Mouse (Mus musculus) A20 (cell line): ENCODE measurements around the gene Klhdc8b.

ENCODE experiments used
- DNase-seq: peaks from one replicate; pipeline ENCODE4 v3.0.0-alpha.2; 2011; ENCODE audit warnings: low read depth, low spot score

Gene Klhdc8b

DNA sequence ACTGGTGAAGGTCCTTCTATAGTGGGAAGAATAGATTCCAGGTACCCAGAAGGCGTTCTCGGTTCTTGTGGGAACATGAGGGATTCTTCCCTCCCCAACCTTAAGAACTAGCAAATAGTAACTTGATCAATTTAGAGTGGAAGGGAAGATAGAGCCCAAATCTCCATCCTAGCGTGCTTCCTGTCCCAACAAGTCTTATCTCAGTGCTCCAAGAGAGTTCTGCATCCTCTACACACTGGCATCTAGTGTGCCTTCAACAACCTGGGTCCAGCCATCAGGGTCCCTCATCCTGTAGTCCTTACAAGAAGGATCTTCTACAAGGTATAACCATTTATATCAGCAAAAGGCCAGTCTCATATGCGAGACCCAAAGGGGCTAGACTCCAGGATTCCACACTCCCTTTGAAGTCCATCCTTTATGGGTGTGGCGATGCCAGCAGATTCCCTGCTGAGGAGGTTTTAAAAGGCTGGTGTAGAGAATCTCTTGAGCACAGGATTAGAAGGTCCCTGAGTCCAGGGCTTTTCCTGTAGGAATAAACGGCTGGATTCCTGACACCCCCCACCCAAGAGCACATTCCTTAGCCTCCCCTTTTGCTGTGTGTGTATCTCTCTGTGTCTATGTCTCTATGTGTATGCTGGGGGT is 9.7 kb downstream of the Klhdc8b start:
- DNase-seq: no peak

DNA sequence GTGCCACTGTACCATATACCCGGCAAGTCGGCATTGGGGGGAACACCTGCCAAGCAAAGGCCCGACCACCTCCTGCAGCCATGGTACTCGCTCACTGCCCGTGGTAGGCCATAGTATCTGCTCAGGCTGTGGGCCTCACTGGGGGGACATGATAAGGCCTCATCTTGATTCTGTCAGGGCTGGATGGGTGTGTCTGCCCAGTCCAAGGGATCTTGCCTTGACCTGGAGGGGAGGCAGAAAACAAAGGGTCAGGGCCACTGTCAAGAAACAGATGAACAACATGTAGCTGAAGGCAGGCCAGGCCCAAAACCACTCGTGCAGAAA is 10.2 kb downstream of the Klhdc8b start:
- DNase-seq: no peak

DNA sequence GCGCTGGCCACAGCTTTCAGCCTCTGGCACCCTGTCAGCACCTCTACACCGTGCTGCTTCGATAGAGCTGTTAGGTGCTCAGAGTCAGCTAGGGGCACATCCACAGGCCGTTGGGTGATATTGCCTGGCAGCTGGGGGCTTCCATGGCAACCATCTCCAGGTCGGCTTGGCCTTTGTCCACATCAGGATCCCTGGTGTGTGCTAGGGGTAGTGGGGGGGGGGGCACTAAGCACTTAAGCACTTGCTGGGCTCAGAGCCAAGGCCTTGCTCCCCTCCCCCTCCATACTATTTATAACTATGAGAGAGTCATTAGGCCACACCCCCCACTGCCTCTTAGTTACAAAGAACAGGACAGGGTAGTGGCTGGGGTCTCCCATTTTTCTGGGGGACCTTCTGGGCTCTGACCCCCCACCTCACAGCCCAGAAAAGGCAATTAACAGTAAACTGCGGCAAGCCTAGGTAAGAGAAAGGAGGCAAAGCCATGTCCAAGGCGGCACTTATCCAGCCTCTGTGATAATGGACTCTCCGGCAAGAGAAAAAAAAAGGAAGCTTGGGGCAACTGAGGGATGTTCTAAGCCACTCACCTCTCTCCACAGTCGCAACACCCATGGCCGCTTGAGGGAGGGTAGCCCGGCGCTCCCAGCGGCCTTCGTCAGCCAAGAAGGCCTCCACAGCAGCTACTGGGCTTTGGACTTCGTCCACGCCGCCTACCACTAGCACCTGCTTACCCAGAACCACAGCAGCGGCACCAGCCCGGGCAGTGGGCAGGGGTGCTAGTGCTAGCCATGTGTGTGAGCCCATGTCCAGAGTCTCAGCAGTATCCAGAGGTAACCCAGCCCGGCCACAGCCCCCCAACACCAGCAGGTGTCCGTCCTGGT is 10.8 kb downstream of the Klhdc8b start:
- no peak for DNase-seq

DNA sequence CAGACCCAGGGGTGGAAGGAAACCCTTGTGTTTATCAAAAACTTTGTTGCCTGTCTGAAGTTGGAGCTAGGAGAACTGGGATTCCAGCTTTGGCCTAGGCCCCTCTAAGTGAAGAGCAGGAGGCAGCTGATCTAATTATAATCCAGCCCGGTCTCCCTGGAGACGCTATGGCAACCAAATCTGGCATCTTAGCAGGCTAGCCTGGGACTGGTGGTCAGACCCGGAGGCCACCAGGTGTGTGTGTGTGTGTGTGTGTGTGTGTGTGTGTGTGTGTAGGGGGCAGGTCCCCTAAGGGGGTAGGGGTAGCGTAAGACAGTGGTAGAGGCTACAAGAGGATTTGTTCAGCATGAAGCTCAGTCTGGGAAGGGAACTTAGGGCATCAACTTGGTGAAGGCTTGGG is 11.5 kb downstream of the Klhdc8b start:
- no peak for DNase-seq

DNA sequence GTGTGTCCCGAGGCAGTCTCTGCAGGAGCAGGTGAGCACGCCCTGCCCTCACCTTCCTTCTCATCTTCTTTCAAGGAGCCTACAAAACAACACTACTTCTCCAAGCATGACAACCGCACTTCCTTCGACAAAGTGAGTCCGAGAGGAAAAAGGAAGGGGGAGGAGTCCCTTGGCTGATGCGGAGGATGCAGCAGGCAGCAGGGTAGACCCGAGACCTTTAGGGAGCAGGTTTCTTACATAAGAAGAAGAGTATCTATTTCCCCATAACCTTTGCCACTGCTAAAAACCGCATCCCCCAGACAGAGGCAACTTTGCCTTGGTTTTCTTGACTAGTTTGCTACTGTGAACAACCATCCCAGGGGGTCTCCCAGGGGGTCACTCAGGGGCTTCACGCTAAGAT is 16.3 kb downstream of the Klhdc8b start:
- DNase-seq: no peak

DNA sequence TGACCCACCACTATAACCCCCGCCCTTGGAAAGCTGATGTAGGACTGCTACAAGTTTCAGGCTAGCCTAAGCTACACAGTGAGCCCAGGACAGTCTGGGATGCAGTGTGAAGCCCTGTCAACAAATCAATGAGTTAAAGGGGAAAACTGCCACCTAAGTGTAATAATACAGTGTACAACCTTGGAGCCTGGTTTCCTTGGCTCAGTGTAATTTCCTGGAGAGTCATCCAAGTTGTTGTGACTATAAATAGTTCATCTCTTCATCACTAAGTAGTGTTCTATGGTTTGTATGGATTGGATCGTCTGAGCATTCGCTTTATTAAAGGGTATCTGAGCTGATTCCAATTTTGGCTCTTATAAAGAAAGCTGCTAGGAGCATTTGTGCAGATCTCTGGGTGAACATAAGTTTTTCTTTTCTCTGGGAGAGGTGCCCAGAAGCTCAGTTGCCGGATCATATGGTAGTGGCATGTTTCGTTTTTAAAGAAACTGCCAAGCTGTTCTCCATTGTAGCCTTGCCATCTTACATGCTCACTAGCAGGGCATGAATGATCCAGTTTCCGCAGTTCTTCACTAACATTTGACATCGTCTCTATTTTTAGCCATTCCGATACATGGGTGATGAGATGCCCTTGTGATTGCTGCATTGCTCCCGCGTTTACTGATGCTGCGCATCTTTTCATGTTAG is 20.0 kb downstream of the Klhdc8b start:
- DNase-seq: no peak

DNA sequence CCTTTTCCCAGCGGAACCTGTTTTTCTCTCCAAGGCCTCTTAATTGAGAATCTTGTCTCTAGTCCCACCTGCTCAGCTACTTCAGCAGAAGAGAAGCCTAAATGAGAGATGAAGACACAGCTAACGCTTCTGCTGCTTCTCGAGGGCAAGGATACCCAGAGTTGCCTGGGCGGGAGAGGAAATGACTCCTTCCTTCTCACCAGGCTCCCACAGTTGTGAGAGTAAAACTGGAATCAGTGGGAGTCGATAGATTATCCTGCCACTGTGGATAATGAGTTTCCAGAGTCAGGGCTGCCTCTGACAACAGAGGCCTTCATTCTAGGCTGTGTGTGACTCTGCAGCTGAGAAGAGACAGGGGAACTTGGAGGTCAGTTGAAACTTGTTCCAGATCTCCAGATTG is 20.9 kb downstream of the Klhdc8b start:
- no peak for DNase-seq

DNA sequence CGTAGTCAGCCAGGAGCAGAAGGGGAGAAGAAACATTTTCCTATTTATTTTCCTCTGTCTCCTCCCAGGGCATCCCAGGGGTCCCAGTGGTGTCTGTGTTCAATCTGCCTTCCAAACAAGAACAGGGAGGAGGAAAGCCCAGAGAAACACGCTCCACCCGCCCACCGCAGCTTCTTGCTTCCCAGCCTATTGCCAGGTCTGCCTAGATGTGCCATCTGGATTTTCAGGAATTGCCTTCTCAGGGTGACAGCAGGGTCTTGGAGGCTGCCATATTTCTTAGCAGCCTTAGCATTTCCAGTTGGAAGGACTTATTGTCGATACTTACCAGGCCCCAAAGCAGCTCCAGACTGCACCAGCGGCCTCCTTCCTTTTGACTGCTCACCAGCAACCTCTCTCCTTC is 22.2 kb downstream of the Klhdc8b start:
- no peak for DNase-seq

DNA sequence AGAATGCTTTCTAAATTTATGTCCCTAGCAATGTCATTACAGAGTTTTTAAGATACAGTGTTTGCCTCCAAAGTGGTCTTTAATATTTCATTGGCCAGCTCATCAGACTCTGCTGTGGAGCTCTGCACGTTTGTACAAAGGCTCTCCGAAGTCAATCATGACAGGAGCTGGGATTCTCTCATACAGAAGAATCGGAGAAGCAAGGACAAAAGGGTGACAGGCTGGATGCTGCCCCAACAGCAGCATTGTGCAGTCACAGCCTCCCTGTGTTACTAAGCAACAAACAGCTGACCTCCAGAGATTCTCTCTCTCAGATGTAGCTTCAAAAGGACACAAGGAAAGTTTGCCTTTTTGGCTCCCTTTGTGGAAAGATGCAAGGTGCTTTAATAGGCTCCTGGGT is 25.2 kb downstream of the Klhdc8b start, which contains the start of gene BC048562:
BC048562 (plus strand) TSS at position 301 of the 400 bp plus-strand sequence.
- no peak for DNase-seq

DNA sequence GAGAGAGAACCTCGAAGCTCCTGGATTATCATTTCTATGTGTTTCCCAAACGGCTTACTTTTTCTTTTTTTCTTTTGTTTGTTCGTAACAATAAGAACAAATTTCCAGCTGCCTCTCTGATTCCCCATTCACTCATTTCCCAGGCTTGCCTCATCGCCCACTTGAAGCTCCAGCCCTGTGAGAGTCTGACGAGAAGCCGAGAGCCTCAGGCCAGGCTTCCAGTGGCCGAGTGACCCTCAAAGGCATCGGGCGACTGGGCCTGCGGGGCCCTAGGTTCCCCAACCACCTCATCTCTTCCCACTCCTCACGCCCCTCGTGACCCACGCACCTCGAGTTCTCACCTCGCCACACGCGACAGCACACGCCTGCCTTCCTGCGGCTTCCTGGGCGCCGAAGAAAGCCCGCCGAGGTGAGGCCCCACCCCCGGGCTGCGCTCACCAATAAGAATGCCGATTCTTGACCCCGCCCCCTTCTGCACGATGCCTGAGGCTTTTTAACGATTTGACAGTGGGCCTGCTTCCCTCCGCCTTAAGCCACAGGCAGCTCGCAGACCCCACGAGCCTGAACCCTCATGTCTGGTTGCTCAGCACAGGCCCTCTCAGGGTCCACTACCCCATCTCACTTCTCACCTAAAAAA is 29.8 kb downstream of the Klhdc8b start:
- DNase-seq: peak; percentile 84

DNA sequence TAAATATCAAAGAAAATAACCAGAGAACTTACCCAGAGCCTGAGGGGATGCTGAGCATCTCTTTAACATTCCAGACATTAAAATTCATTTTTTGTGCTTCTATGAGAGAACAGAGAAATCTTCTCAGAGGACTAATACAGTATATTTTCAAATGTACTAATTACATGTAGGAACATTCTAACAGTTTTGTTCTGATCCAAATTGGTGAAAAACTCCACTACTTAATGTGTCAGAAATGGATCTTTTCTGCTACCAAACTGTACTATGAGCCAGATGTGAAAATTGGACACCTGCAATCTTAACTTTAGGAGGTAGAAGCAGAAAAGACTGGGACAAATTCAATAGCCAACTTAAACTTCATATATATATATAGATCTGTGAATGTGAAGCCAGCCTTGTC is 33.0 kb downstream of the Klhdc8b start, which contains the start of gene Ccdc36:
Ccdc36 (minus strand) TSS at position 101 of the 400 bp plus-strand sequence.
- no peak for DNase-seq

DNA sequence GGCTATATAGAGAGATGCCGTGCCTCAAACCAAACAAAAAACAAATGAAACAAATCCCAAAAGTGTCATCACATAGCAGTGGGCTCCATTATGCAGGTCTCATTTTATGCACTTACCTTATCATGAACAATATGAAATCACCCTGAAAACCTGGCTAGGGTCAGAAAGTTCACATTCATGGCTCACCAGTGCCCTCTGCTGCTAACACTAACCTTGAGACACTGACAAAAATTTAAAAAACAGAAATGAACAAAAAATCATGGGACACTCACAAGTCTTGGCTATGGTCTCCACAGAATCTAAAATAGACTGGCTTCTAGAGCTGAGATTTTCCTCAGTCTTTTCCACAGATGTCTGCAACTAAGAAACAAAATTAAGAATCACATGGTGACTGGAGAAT is 49.2 kb downstream of the Klhdc8b start:
- peak; percentile 54 for DNase-seq

DNA sequence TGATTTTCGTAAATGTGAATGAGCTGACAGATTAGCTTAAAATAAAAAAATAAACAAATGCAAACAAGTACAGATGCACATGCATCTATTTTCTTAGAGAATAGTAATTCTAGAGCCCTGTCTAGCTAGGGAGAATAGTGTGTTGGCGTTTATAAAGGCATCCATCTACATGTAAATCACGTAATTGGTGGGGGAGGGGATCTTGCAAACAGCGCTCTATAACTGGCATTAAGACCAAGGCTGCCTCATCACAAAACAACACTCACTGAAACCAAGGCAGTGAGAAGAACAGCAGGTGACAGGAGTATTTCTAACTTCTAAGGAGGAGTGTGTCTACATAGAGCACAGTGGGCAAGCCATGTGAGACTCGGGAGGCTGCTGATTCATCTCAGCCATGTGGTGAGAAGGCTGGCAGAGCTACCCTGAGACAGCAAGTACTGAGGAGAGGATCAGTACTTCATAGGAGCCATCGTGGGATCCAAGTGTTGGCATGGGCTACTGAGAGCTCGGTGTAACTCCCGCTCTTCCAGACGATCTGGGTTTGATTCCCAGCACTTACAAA is 49.9 kb downstream of the Klhdc8b start:
- DNase-seq: no peak

DNA sequence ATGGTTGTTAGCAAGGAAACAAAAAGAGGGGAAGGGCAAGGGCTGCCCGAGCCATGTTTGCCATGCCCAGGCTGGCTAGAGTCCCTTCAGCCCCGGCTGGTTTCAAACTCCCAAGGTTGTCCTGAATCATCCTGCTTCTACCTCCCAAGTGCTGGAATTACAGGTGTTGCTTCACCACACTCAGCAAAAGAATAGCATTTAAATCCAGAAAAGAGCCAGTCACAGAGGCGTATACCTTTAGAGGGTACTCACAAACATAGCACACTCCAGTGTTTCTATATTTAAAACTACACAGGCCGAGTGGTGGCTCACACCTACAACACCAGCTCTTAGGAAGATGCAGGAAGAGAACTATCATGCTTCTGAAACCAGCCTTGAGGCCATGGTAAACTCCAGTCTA is 51.8 kb downstream of the Klhdc8b start:
- no peak for DNase-seq

DNA sequence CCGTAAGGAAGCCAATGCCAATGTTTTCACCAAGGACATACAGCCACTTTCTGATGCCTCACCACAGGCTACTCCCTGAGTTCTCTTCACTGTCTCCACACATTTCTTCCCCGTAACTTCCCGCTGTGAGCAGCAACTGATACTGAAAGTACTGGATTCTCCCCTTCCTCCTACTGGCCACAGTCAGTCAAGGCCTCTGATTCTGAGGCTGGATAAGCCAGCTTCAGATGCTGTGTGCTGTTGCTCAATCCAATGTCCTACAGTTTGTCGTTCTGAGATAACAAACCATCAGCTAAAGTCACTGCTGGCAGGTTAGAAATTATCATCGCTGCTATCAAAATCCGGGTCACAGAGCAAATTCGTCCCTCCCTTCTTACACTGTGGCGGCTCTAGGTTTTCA is 56.9 kb downstream of the Klhdc8b start:
- no peak for DNase-seq

DNA sequence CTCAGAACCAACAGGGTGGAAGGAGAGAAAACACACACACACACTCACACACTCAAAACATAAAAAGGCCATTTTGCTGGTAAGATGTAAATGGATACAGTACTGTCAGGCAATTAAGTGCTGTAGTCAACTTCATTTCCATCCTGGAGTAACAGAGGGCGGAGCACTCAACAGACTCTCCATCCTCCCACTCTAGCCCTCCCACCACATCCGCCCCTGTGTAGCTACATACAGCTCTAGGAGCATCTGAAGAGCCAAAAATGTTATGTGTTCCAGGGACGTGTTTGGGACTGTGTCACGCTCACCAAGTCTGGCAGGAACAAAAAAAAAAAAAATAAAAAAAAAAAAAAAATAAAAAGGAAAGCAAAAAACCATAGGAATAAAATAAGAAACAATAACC is 58.3 kb downstream of the Klhdc8b start:
- DNase-seq: no peak

DNA sequence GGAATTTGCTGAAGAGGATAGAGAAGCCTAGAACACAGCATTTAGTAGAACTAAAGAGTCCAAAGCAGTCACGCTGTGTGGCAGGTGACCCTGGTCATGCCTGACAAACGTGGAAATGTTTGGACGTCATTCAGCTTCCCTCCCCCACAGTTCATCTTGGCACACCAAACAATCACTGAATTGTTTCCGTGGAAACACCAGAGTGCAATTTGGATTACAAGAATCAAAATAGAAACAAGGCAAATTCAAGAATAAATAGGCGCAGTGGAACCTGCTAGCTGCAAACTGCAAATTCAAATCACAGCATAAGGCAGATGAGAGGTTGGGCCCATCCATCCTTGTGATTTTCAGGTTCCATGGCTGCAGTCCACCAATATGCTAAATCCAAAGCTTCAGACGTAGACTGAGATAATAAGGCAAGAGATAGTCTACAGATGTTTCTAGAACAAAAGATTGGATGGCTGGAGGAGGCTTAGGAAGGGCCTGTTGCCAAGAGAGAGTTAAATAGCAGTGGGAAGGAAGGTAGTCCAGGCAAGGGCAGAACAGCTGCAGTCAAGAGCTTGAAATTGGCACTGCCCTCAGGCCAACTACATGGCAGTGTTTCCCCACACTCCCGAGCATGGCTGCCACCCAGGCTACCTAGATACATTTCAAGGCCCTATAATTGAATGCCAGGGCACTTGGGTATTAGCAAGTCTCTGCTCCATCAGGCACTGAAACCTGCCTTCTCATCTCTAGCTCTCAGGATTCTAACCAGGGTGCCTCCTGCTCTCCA is 60.0 kb downstream of the Klhdc8b start:
- DNase-seq: no peak

DNA sequence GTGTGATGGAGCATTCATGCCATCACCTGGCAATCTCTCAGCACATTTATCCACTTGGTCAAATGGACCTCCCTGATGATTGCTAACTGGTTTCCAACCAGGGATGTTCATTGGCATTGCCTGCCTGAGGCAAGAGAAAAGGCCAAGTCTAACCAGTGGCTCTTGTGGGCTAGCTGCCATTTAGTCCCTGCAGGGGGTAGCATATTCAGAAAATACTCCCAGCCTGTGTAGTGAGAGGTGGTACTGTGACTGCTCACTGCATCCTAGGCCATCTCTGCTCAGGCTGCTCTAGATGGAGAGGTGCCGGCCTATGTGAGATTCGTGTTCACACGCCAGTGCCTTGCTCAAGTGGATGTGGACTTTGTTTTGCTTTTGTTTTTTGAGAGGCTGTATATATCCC is 63.1 kb downstream of the Klhdc8b start:
- no peak for DNase-seq
